Mouse (Mus musculus) E14TG2a.4 (cell line): ENCODE measurements around the gene Slc44a4.
"Not testable (repeated sequence)": the region's sequence is repeated elsewhere in the genome, so short reads cannot be mapped to it uniquely, and the experiment has no call there.

ENCODE experiments used
- CTCF ChIP-seq: conservative IDR thresholded peaks from 2 replicates; pipeline ENCODE4 v1.5.1; 2014; ENCODE audit warnings: low read length
- POU5F1 ChIP-seq: IDR thresholded peaks from 2 replicates; pipeline ENCODE4 v1.6.1; 2014; ENCODE audit warnings: low read length, borderline replicate concordance

DNA sequence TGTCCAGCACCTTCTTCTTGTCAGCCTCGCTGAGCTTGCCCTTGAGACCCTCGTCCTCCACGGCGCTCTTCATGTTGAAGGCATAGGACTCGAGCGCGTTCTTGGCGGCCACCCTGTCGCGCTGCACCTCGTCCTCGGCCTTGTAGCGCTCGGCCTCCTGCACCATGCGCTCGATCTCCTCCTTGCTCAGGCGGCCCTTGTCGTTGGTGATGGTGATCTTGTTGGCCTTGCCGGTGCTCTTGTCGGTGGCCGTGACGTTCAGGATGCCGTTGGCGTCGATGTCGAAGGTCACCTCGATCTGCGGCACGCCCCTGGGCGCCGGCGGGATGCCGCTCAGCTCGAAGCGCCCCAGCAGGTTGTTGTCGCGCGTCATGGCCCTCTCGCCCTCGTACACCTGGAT is 43.0 kb downstream of the Slc44a4 start:
- not testable (repeated sequence) for TF ChIP-seq CTCF, POU5F1
